Mouse (Mus musculus): Measurements from ENCODE around the gene Nat8f5. TPM values are rescaled to one million over a fixed set of nuclear protein-coding genes. Genes with fewer than 3 reads are reported as not detected.
"Not testable (repeated sequence)": the region's sequence is repeated elsewhere in the genome, so short reads cannot be mapped to it uniquely, and the experiment has no call there.

Gene Nat8f5
- 0.13 TPM in 1 of 2 replicates, not detected in the other for polyA plus RNA-seq (2015; fragmentation: Nextera tagmentation; extraction: Ambion mirVana)

- DNase-seq (ENCODE audit: low spot score), result no peak
Measured at GRCm38 (mm10) chr6:85820837-85821236, at the start of gene Nat8f5, which contains the start of gene Nat8f6. Gene Nat8f5, minus strand, starts transcription at chr6:85820972. Gene Nat8f6, minus strand, starts transcription at chr6:85820954.

- DNase-seq (ENCODE audit: low spot score), result not testable (repeated sequence)
Measured at GRCm38 (mm10) chr6:85869006-85869405, 48.2 kb upstream of the Nat8f5 start, which contains the start of gene Nat8f2. Gene Nat8f2, minus strand, starts transcription at chr6:85869158.

DNA sequence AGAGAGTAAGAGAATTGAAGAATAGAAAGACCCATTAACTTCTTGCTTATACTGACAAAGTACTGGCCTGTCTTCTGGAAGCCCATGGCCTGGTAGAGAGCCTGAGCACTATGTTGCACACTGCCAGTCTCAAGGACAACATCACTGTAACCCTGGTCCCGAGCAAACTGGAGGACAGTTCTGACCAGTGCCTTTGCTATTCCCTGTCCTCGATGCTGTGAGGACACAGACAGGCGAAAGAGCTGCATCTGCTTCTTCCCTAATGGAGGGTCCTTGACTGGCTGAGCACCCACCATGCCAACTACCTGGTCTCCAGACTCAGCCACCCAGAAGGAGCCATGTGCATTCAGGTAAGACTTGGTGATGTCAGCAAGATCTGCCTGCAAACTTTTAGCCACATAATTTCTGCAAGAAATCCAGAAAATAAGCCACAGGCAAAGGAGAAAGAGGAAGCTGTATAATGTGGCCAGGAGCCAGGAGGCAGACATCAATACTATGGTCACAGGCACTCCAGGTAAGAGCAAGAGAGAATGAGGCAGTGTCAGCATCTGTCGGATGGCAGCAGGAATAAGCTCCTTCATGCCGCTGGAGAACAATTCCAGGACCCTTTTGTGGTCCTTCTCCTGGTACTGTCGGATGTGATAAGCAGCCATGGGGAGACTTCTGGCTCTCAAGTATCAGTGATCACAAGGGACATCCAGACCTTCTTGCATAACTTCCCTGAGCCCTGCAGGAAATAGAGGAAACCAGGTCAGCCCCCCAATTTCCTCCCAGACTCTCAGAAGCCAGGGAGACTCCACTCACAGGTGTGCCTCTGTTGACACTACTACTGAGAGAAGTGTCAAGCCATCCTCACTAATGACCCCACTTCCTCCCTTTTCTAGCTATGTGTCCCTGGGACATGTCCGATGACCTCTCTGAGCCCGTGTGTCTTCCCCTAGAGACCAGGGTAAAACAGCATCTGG lies 47.2 kb upstream of the Nat8f5 start:
- DNase-seq (ENCODE audit: low spot score), result no peak

DNA sequence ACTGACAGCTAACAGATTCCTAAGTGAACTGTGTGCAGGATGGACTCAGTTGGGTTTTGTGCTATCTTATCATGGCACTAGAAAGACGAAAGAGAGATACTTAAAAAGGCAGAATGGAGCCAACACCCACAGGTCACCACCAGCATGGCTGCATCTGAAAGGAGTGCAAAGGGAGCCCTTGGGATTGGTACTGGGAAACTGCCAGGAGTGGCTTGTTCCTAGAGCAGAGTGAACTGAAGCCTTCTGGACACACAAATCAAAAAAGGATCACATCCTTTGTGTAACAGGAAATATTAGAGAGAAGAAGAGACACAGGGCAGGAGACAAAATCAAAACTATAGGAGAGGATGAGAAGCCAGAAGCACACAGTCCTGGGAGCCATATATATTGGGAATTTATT lies 46.2 kb upstream of the Nat8f5 start:
- DNase-seq (ENCODE audit: low spot score), result not testable (repeated sequence)

GRCm38 (mm10) chr6:85866166-85866565 lies 45.4 kb upstream of the Nat8f5 start:
- not testable (repeated sequence) for DNase-seq (ENCODE audit: low spot score)

DNA sequence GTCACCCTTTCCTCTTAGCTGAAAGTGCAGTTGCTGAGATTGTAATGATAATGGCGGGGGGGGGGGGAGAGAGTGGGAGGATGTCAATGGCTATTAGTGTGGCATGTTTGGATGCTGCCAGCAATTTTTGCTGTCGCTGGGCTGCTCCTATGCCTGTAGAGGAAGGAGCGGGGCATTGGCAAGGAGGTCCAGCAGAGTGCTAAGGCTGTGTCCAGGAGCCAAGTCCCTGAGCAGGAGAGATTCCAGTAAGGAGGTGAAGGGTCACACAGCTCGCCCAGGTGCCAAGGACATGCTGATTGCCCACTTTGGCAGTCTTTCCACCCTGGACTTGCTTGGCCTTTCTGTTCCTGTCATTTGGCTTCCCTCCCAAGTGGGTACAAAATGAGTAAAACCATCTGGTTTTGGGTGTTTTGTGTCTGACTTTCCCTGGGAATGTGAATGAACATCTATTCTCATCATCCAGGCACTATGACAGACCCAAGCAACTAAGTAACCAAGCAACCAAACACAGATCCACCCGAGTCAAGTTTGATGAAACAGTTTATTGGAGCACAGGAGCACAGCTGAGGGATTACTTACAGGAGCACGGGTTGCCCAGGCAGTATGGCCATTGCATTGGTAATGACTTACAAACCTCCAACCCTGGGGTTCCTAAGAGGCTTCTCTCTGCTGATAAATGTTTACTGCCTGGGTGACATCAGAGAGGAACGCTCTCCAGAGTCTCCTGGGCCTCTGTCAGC lies 44.3 kb upstream of the Nat8f5 start:
- not testable (repeated sequence) for DNase-seq (ENCODE audit: low spot score)

DNA sequence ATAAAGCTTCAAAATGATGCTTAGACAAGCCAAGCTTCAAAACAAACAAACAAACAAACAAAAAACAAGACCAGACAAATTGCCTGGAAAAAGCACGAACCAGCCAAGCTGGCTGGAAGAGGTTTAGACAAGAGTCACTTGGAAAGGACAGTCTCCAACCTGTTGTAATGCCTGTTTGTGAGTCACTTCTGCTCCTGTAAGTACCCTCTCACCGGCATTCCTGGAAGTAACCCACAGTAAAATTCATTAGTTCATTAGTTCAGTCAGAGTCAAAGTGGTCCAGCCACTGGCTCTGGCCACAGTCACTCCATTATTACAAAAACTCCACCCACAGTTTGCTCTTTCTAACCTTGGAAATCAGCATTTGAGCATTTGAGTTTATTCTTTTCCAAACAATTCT lies 43.1 kb upstream of the Nat8f5 start:
- DNase-seq (ENCODE audit: low spot score), result no peak

DNA sequence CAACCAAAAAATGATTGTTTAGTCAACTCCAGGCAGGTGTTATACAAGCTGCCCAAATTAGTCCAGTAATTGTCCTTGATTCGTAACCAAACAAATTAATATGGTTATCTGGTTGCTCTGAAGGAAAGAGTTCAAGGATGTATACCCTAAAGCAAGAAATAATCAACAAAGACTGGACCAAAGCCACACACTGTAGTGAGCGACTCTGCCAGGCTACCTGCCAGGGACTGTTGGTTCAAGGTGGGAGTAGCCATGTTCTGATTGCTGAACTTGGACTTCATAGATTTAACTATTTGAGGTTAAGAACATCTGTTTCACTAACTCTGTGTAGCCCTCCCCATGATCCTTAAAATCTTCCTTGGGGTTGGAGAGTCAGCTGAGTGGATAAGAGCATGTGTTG lies 42.4 kb upstream of the Nat8f5 start:
- DNase-seq (ENCODE audit: low spot score), result no peak

DNA sequence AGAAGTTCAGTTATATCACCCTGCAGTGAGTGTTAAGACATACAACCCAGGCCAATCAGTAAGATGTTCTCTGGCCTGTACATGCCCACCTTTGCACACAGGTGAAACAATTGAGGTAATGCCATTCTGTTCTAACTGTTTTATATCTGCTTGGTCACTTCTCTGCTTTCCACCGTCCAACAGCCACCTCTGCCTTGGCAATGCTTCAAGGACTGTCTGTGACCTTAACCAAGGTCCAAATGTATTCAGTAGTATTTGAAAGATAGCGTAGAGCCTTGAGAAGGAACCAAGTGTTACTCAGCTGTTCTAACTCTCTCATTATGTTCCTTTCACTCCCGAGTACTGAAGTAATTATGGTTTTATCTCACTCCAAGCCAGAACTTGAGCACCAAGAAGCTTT lies 41.8 kb upstream of the Nat8f5 start:
- no peak for DNase-seq (ENCODE audit: low spot score)

DNA sequence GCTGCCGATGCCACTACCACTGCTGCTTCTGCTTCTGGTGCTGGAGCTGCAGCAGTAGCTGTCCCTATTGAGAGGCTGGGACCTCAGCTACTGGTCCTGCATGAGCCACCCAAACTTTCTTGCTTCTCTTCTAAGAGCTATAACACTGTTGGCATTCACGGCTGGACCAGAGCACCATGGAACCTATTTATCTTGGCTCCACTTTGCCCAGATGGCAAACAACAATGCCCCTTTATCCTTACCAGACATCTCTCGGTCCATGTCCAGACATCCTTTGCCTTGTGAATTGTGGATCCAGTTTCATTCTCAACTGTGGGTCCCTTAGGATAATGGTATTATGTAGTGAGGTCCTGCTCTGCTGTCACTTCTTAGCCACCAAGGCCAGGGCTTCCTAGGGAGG lies 40.5 kb upstream of the Nat8f5 start:
- no peak for DNase-seq (ENCODE audit: low spot score)

DNA sequence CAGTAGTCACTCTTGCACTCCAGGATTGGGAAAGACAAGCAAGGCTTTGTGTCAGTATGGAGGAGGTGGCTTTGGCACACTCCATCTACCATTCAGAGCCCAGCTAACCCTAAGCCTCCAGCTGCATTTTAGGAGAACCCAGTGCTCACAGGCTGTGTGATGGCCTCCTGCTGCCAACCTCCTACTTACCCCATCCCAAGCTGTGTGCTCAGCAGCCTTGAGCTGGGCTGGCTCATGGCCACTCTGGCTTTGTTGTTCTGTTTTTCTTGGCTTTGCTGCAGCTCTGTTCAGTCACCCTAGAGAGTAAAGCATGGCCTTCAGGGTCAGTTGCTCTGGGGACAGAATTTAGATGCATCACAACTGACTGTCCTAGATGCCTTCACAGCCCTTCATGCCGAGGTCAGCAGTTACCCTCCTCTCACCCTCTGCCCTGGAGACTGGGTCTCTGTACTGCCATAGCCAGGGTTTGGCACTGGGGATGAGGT lies 35.5 kb upstream of the Nat8f5 start:
- no peak for DNase-seq (ENCODE audit: low spot score)

DNA sequence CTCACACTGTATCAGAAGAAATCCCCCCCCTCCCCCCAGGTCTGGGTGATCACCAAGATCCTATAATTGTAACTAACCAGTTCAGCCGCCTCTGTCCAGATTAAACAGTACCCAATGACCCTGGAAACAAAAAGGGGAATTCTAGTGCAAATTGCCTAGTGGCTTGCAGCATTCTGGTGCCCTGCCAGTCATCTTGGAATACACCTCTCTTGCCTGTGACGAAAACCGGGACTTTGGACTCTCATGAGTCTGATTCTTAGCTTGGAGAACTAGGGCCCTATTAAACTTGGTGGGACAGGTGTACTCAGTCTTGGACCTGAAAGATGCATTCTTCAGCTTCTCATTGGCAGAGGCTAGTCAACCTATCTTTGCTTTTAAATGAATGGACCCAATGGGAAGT lies 32.7 kb upstream of the Nat8f5 start:
- DNase-seq (ENCODE audit: low spot score), result no peak

GRCm38 (mm10) chr6:85851062-85851773 lies 30.4 kb upstream of the Nat8f5 start:
- DNase-seq (ENCODE audit: low spot score), result no peak

DNA sequence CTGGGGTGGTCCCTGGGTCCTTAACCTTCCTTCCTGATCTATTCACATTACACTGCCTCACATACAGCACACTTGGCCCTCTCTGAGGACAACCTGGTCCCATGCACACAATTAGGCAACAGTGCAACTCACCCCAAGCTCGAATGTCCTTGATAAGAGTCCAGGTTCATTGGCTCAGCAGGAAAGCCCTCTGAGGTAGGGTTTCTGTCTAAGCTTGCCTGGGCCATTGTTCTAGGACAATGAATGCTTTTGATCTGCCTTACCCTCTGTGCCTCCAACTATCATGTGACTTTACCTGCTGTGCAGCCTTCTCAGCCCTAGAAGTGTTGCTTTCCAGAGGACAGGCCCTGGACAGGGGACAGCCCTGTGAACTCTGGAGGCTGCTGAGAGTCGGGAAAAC lies 28.5 kb upstream of the Nat8f5 start:
- no peak for DNase-seq (ENCODE audit: low spot score)

DNA sequence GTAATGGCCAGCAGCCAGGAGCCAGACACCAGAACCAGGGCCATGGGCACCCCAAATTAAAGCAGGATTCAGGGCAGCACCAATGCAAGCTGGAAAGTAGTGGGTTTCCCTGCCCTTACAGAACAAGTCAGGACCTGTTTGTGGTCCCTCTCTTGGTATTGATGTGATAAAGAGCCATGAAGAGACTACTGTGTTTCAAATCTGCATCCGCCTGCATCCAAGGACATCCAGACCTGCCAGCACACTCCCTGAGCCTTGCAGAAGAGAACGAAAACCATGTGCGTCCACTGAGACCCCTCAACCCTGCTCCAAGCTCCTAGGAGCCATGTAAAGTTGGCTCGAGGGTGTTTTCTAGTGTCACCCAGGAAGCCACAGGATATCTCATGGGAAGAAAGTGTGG lies 27.4 kb upstream of the Nat8f5 start:
- DNase-seq (ENCODE audit: low spot score), result no peak

DNA sequence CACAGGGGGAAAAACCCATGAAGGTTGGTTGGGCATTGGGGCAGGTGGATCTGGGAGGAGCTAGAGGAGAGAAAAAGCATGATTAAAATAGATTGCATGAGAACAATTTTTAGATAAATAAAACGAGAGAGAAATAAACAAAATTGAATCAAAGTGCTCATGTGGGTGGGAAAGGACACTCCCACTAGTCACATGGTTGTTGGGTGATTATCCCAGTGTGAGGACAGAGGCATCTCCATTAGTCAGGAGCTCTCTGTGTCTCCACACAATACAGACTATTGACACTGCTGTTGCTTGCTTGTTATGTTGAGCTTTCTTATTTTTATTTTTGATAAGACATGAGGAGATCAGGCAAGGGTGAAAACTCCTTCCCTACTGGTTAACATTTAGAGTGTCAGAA lies 26.1 kb upstream of the Nat8f5 start:
- no peak for DNase-seq (ENCODE audit: low spot score)

DNA sequence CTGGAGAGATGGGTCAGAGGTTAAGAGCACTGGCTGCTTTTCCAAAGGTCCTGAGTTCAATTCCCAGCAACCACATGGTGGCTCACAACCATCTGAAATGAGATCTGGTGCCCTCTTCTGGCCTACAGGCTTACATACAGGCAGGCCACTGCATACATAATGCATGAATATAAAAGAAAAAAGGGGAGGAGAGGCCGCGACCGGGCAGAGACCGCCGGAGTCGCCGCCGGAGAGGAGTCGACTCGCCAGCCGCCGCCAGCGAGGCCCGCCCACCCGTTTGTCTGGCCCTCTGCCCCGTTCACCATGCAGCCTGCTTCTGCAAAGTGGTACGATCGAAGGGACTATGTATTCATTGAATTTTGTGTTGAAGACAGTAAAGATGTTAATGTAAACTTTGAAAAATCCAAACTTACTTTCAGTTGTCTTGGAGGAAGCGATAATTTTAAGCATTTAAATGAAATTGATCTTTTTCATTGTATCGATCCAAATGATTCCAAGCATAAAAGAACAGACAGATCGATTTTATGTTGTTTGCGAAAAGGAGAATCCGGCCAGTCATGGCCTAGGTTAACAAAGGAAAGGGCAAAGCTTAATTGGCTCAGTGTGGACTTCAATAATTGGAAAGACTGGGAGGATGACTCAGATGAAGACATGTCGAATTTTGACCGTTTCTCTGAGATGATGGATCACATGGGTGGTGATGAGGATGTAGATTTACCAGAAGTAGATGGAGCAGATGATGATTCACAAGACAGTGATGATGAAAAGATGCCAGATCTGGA lies 23.1 kb upstream of the Nat8f5 start:
- DNase-seq (ENCODE audit: low spot score), result not testable (repeated sequence)

DNA sequence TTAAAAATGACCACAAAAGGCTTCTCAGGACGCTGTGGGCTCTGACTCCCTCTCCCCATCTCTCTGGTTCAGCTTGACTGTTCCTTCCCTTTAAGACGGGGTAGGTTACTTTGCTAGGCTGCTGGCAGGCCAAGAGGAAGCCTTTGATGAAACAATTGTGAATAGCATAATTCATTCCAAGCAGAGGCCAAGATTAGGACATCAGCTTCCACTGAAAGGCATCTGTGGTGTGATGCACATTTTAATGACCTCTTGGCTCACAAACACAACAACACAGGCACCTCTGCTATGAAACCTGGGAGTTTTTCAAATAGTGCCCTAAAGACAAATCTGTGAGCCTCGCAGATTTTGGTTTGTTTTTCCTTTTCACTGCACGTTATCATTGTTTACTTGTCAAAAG lies 19.2 kb upstream of the Nat8f5 start:
- no peak for DNase-seq (ENCODE audit: low spot score)

GRCm38 (mm10) chr6:85838674-85839073 lies 17.9 kb upstream of the Nat8f5 start:
- no peak for DNase-seq (ENCODE audit: low spot score)

GRCm38 (mm10) chr6:85837307-85837706 lies 16.5 kb upstream of the Nat8f5 start:
- DNase-seq (ENCODE audit: low spot score), result peak; percentile 20

GRCm38 (mm10) chr6:85836827-85837226 lies 16.1 kb upstream of the Nat8f5 start:
- DNase-seq (ENCODE audit: low spot score), result not testable (repeated sequence)

Data from thymus, postnatal 0 days (tissue).